18 mouse cellular contexts compared by ENCODE assay signal in the genomic region with DNA sequence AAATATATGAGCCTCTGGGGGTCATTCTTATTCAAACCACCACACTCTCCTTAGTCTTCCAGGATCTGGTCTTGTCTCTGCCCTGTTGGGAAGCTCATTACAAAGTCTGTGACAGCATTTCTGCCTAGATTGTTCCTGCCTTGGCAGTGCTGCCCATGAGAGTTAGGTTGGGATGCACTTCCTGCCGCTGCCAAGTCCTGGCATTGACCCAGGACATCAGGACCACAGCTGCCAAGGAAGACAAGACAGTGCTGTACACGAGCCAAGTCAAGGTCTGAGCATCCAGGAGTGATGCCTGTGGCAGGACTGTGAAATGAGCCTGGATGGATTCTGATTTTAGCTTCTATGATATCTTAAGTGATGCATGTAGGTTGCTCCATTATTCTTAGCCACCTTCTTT.
"Had no signal": no experiment of that assay in that cellular context is flagged by ENCODE, and none has a peak within 500 bp of the region (broad histone marks: within the 10 kb centered on the region; RNA-seq: fewer than 3 reads in every experiment).

No protein-coding gene starts in this region.

- H3K27ac ChIP-seq: intestine, embryonic 15.5 days; kidney, postnatal 0 days; layer of hippocampus, adult 2 months; limb, embryonic 12.5 days; limb, embryonic 15.5 days; liver, embryonic 13.5 days; midbrain, embryonic 13.5 days; neural tube, embryonic 13.5 days had no signal

- ATAC-seq: intestine, embryonic 15.5 days; midbrain, embryonic 13.5 days had no signal

- H3K4me2 ChIP-seq: intestine, embryonic 15.5 days; limb, embryonic 12.5 days; limb, embryonic 15.5 days; liver, embryonic 13.5 days; midbrain, embryonic 13.5 days; neural tube, embryonic 13.5 days had no signal

- H3K9ac ChIP-seq: intestine, embryonic 15.5 days; limb, embryonic 12.5 days; limb, embryonic 15.5 days; liver, embryonic 13.5 days; midbrain, embryonic 13.5 days; neural tube, embryonic 13.5 days had no signal

- H3K4me1 ChIP-seq: intestine, embryonic 15.5 days; limb, embryonic 12.5 days; limb, embryonic 15.5 days; liver, embryonic 13.5 days; midbrain, embryonic 13.5 days; neural tube, embryonic 13.5 days had no signal

- H3K9me3 ChIP-seq: intestine, embryonic 15.5 days; limb, embryonic 15.5 days; liver, embryonic 13.5 days had no signal

- H3K4me3 ChIP-seq: intestine, embryonic 15.5 days; layer of hippocampus, adult 2 months; limb, embryonic 12.5 days; limb, embryonic 15.5 days; liver, embryonic 13.5 days; midbrain, embryonic 13.5 days; myocyte; neural tube, embryonic 13.5 days had no signal

- H3K36me3 ChIP-seq: intestine, embryonic 15.5 days; limb, embryonic 12.5 days; limb, embryonic 15.5 days; liver, embryonic 13.5 days; midbrain, embryonic 13.5 days; neural tube, embryonic 13.5 days had no signal

- DNase-seq: kidney, adult 18-20 months; kidney, postnatal 25 days; layer of hippocampus, adult 9-11 months; liver, embryonic 13.5 days; lung, adult 2 months; lung, postnatal 14 days; lung, postnatal 4 days; retina, postnatal 1 day; thymus, adult 18-20 months; thymus, postnatal 36 days had no signal

- H3K27me3 ChIP-seq: intestine, embryonic 15.5 days; limb, embryonic 12.5 days; limb, embryonic 15.5 days; liver, embryonic 13.5 days; midbrain, embryonic 13.5 days; neural tube, embryonic 13.5 days had no signal
